Mouse (Mus musculus) left cerebral cortex, postnatal 14 days (tissue): ENCODE measurements at regions not wholly inside any gene's neighbourhood (a gene's known extent, or its start where the extent isn't known, plus 50 kb on each side); places are given as distances from the start of the nearest gene placed in this dataset.

Experiments used
- DNase-seq, 2 experiments: peaks; one replicate each; pipeline ENCODE4 v3.0.0; 2021 to 2022; ENCODE audit warnings: low spot score in 2 of 2, mixed read lengths in 1 of 2
- intact Hi-C: fragments of 180-260 bp; cut with DNase I; formaldehyde crosslinking; loops from one replicate; pipeline ENCODE4 v1.15.1; 2025

DNA sequence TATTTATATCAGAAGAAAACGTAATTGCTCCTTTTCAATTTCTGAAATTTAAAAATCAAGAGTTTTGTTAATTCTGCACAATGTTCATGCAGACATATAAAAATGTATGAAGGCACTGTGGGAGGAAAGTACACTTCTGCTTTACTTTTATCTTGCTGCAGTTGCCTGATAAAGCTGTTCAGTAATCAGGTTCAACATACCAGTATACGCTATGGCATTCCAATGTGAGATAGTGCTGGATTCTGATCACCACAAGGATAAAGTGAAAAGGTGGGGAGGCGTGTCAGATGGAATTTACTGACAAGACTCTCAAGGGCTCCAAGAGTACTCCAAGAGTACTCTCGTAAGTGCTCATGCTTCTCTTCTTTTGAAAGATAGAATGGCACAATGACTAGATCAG is 1182.8 kb downstream of the Diaph2 start:
- no peak for DNase-seq
- intact Hi-C loops, result no loop called here

DNA sequence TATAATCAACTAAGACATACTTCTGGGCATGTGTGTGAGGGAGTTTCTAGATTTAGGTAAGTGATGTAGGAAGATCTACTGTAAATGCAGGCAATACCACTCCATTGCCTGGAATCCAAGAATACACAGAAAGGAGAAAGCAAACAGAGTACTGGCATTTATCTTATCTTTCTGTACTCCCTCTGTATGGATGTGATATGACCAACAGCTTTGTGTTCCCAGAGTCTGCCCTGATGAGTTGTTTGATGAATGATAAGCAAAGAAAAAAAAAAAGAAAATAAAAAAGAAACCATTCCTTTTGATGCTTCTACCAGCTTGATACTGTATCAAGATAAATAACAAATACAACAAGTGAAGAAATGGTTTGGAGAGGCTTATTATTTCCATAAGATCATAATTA is 1189.2 kb downstream of the Diaph2 start:
- intact Hi-C loops, result no loop called here
- no peak for DNase-seq

DNA sequence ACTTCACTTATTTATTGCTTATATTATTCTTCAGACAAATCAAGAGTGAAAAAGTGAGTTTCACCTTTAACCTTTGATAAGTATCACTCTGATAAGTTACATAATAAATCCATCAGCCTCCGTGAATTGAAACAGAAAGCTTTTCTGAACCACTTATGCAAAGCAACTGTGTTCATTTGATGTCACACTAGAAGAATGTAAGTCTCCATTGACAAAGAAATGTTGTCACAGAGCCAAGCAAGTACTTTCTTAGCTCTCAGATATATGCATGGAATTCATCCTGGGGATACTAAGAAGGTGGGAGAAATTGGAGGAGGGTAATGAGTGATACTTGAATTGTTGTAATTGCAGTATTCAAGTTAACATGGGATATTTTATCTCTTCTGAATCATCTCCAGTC is 1195.0 kb downstream of the Diaph2 start:
- no peak for DNase-seq
- intact Hi-C loops, result loop anchor here (10.0 kb wide), 1 partner anchor 60 kb away; no protein-coding TSS in a partner anchor
